Mouse (Mus musculus) kidney, adult 2 months (tissue): ENCODE results near the gene Myo6.

Source experiments
- CTCF ChIP-seq: fragments of 200-500 bp; conservative IDR thresholded peaks from 2 replicates; pipeline ENCODE4 v1.5.1; 2011; ENCODE audit warnings: low read depth, mild to moderate bottlenecking, control low read depth, low read length, moderate library complexity, mixed read lengths; ENCODE audit not compliant: insufficient read depth, insufficient read length
- POLR2A ChIP-seq: fragments of 200-500 bp; IDR thresholded peaks from one replicate; pipeline ENCODE4 v1.6.1; 2011; ENCODE audit warnings: low read depth, low read length, control low read depth

- TF ChIP-seq CTCF, result no peak
- no peak for TF ChIP-seq POLR2A
These were observed 43.9 kb downstream of the Myo6 start for GRCm38 (mm10) chr9:80208681-80209080.
